Mouse (Mus musculus) testis, postnatal 10 days (tissue): ENCODE data around the gene Slc10a1.

Source experiments
- DNase-seq: peaks from one replicate; pipeline ENCODE4 v3.0.0; 2021; ENCODE audit warnings: low spot score

Slc10a1 gene

GRCm38 (mm10) chr12:80927518-80927917 is 41.0 kb downstream of the Slc10a1 start:
- DNase-seq: no peak

GRCm38 (mm10) chr12:80926550-80926949 is 42.0 kb downstream of the Slc10a1 start:
- DNase-seq: no peak

- DNase-seq: peak; percentile 55
Observed at GRCm38 (mm10) chr12:80925919-80926318, 42.6 kb downstream of the Slc10a1 start.

- peak; percentile 51 for DNase-seq
Observed at GRCm38 (mm10) chr12:80924205-80924604, 44.3 kb downstream of the Slc10a1 start.

- peak; percentile 50 for DNase-seq
Observed at GRCm38 (mm10) chr12:80923602-80924001, 44.9 kb downstream of the Slc10a1 start.

- DNase-seq: peak; percentile 63
Observed at GRCm38 (mm10) chr12:80922869-80923268, 45.6 kb downstream of the Slc10a1 start.

- DNase-seq: no peak
Observed at GRCm38 (mm10) chr12:80921301-80921700, 47.2 kb downstream of the Slc10a1 start.

- peak; percentile 63 for DNase-seq
Observed at GRCm38 (mm10) chr12:80917764-80918163, 50.7 kb downstream of the Slc10a1 start.

- no peak for DNase-seq
Observed at GRCm38 (mm10) chr12:80909631-80910030, 58.9 kb downstream of the Slc10a1 start.
